In the genomic region with DNA sequence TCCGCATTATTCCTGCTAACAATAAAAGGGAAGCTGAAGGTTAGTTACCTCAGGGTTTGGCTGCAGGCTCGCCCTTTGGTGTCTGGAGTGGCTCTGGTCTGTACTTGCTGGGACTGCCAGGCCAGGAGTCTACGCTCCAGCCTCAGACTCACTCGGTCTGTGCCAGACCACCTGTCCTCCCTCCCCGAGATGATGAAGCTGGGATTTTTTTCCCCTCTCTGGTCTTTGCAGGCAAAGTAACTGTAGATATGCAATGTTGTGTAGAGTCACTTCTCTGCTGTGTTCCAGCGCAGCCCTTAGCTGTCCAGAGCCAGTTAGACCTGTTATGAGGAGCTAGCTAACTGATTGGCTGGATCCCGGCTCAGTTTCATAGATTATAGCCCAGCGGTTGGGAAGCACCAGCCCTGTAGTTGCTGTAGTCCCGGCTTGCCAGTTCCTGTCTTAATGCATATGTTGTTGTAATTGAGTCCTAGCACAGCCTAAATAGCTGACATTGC, we compare ENCODE assay signal across 8 mouse cellular contexts. TPM values are rescaled to one million over a fixed set of nuclear protein-coding genes. Genes with fewer than 3 reads are reported as not detected.
DNase-seq lines count a peak whose midpoint lies in the region; ATAC-seq and TF ChIP-seq lines count a peak whose summit lies in the region.

No protein-coding gene starts in this region.

- H3K36me3 ChIP-seq in heart, adult 2 months (ENCODE audit: control insufficient read depth, insufficient read depth, low read length), result no peaks in the 10 kb centered on the region
- no peaks in the 10 kb centered on the region for H3K36me3 ChIP-seq in heart, embryonic 10.5 days
- H3K36me3 ChIP-seq in intestine, embryonic 16.5 days (ENCODE audit: control insufficient read depth, insufficient read depth, low read length), result no peaks in the 10 kb centered on the region
- no peaks in the 10 kb centered on the region for H3K36me3 ChIP-seq in lung, embryonic 16.5 days (ENCODE audit: control insufficient read depth, insufficient read depth, low read length)

- intact Hi-C loops in heart, adult 2 months (cut with DNase I), result no loop called here

- peak in 1 of 2 experiments; percentile 9 for DNase-seq in heart, adult 2 months
- no peak for DNase-seq in heart, embryonic 10.5 days (ENCODE audit: low spot score)
- peak; percentile 8 for DNase-seq in MN1 (ENCODE audit: low spot score)
- DNase-seq in thymus, postnatal 14 days, result no peak
- DNase-seq in testis, postnatal 14 days (ENCODE audit: low spot score), result no peak
- DNase-seq in left cerebral cortex, adult 8-10 months (ENCODE audit: low spot score in 2 of 2), result no peak

- no peaks in the 10 kb centered on the region for H3K79me2 ChIP-seq in heart, adult 2 months (replicated peaks; ENCODE audit: control insufficient read depth, insufficient read depth, low read length)

- no peaks in the 10 kb centered on the region for H3K9me3 ChIP-seq in heart, embryonic 10.5 days
- no peaks in the 10 kb centered on the region for H3K9me3 ChIP-seq in intestine, embryonic 16.5 days (ENCODE audit: control insufficient read depth, low read length)
- no peaks in the 10 kb centered on the region for H3K9me3 ChIP-seq in lung, embryonic 16.5 days (ENCODE audit: control insufficient read depth, low read length)

- peaks cover 2% of the 10 kb centered on the region; the same call in 1 of the 2 replicates for H3K4me1 ChIP-seq in heart, adult 2 months (ENCODE audit: control insufficient read depth, insufficient read depth, low read length)
- no peaks in the 10 kb centered on the region for H3K4me1 ChIP-seq in heart, embryonic 10.5 days
- H3K4me1 ChIP-seq in intestine, embryonic 16.5 days (ENCODE audit: control insufficient read depth, insufficient read depth, low read length), result no peaks in the 10 kb centered on the region
- H3K4me1 ChIP-seq in lung, embryonic 16.5 days (replicated peaks; ENCODE audit: control insufficient read depth, insufficient read depth, low read length), result no peaks in the 10 kb centered on the region

- 12% methylated on average over 9 of the region's 9 CpGs for WGBS in heart, adult 2 months
- WGBS in heart, embryonic 10.5 days, result 68% methylated on average over 9 of the region's 9 CpGs
- WGBS in intestine, embryonic 16.5 days, result 29% methylated on average over 9 of the region's 9 CpGs
- 44% methylated on average over 9 of the region's 9 CpGs for whole genome bisulfite sequencing in lung, embryonic 16.5 days

- no peak overlapping the region for H3K9ac ChIP-seq in heart, adult 2 months (ENCODE audit: low read depth, low read length)
- H3K9ac ChIP-seq in intestine, embryonic 16.5 days (ENCODE audit: low read depth, low read length), result peak overlapping the region; percentile 66
- H3K9ac ChIP-seq in lung, embryonic 16.5 days (ENCODE audit: low read length), result no peak overlapping the region

- peak overlapping the region; percentile 35 for H3K4me3 ChIP-seq in heart, adult 2 months
- no peak overlapping the region for H3K4me3 ChIP-seq in heart, embryonic 10.5 days
- H3K4me3 ChIP-seq in intestine, embryonic 16.5 days (ENCODE audit: low read length), result peak overlapping the region; percentile 39
- H3K4me3 ChIP-seq in lung, embryonic 16.5 days (ENCODE audit: low read length), result no peak overlapping the region

- no peaks in the 10 kb centered on the region for H3K27me3 ChIP-seq in heart, adult 2 months (ENCODE audit: control insufficient read depth, insufficient read depth, low read length)
- no peaks in the 10 kb centered on the region for H3K27me3 ChIP-seq in heart, embryonic 10.5 days (ENCODE audit: insufficient read depth, poor library complexity, severe bottlenecking)
- H3K27me3 ChIP-seq in intestine, embryonic 16.5 days (replicated peaks; ENCODE audit: control insufficient read depth, insufficient read depth, low read length), result no peaks in the 10 kb centered on the region
- H3K27me3 ChIP-seq in lung, embryonic 16.5 days (ENCODE audit: control insufficient read depth, insufficient read depth, low read depth, low read length), result no peaks in the 10 kb centered on the region

- ATAC-seq in intestine, embryonic 16.5 days, result peak; percentile 95
- peak; percentile 72 for ATAC-seq in lung, embryonic 16.5 days (ENCODE audit: low read depth)

- peak overlapping the region; percentile 51 for H3K4me2 ChIP-seq in intestine, embryonic 16.5 days (ENCODE audit: low read depth, low read length)
- H3K4me2 ChIP-seq in lung, embryonic 16.5 days (ENCODE audit: low read depth, low read length), result peak overlapping the region; percentile 10; the same call in 1 of the 2 replicates

- TF ChIP-seq EP300 in heart, adult 2 months (IDR thresholded peaks at IDR 0.05; ENCODE audit: insufficient read depth, low read depth, low read length), result no peak

- TF ChIP-seq POLR2A in heart, adult 2 months (IDR thresholded peaks at IDR 0.05; ENCODE audit: insufficient read depth, low read depth, low read length), result no peak

- no peak for TF ChIP-seq CTCF in heart, adult 2 months (IDR thresholded peaks at IDR 0.05)

- peak overlapping the region; percentile 40; the same call in 1 of the 2 replicates for H3K27ac ChIP-seq in heart, adult 2 months
- H3K27ac ChIP-seq in heart, embryonic 10.5 days, result no peak overlapping the region
- H3K27ac ChIP-seq in intestine, embryonic 16.5 days (ENCODE audit: low read length), result peak overlapping the region; percentile 95
- H3K27ac ChIP-seq in lung, embryonic 16.5 days (ENCODE audit: low read length), result no peak overlapping the region

RNA-seq across cellular contexts. Expression of gene Pde4d, which starts 48.5 kb away (rescaled TPM):
- 10 to 100 TPM; 38.1 to 40.1 TPM for total RNA-seq in heart, adult 2 months (2021)
- polyA plus RNA-seq in heart, adult 2 months (2012; rRNA removed), result 11.5 and 20.8 TPM in 2 replicates
- polyA plus RNA-seq in heart, embryonic 10.5 days (2016; fragmentation: Nextera tagmentation; extraction: Ambion mirVana), result 24.9 and 30.1 TPM in 2 replicates
- polyA plus RNA-seq in intestine, embryonic 16.5 days (2015; fragmentation: Nextera tagmentation; extraction: Ambion mirVana), result 23.5 and 25.3 TPM in 2 replicates
- 14.9 and 18.2 TPM in 2 replicates for polyA plus RNA-seq in lung, embryonic 16.5 days (2015; fragmentation: Nextera tagmentation; extraction: Ambion mirVana)
- 100 to 1,000 TPM in 2 of 4 experiments, 10 to 100 TPM in 2; 92.8 to 110 (median 99.5) TPM for total RNA-seq in left cerebral cortex, adult 8-10 months (2022)

Comparison
In these comparisons a context has a peak if more than half of its experiments do, and no peak if none do; other contexts are left out.
1. H3K27ac ChIP-seq: peak in heart, adult 2 months (single experiment) and intestine, embryonic 16.5 days (single experiment); none in heart, embryonic 10.5 days (single experiment) and lung, embryonic 16.5 days (single experiment).
2. H3K4me3 ChIP-seq: peak in heart, adult 2 months (single experiment) and intestine, embryonic 16.5 days (single experiment); none in heart, embryonic 10.5 days (single experiment) and lung, embryonic 16.5 days (single experiment).